Mouse (Mus musculus) lung, postnatal 0 days (tissue): ENCODE results near the gene Cyb561a3.

Experiments used
- CTCF ChIP-seq: IDR thresholded peaks from 2 replicates; pipeline ENCODE4 v1.5.1; 2016; ENCODE audit warnings: antibody characterized with exemption, mild to moderate bottlenecking
- EP300 ChIP-seq: IDR thresholded peaks from 2 replicates; pipeline ENCODE4 v1.6.1; 2016; ENCODE audit warnings: antibody characterized with exemption, mild to moderate bottlenecking, control low read depth

DNA sequence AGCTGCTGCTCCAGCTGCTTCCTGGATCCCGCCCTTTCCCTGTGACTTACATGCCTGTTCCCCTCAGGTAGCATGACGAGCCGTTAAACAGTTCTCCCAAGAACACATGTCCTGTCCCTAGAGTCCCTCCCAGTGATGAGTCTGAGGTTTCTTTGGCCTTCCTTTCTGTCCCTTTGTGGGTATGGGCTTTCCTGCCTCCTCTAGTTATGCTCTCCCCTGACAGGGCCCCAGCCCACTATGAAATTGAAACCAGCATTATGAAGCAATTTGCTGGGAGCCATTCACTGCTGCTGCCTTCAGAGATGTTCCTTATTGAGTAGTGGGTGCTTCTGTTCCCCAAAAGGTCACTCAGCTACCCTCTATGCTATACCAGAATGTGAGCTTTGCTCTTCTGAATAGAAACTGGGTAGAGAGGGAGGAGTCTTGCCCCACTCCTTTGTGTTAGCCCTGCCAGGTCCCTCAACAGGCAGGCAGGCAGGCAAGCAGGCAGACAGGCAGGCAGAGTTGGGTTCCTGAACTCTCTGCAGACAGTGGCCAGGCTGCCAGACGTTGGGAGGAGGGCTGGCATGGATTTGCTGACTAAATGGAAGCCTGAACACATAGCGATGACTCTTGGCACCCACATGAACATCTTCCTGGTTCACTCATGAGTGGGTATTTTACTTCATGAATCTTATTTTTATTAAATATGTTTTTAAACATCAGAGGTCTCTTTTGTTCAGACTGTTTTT is 12.3 kb downstream of the Cyb561a3 start:
- no peak for TF ChIP-seq EP300
- no peak for TF ChIP-seq CTCF
